Mouse (Mus musculus) stomach, embryonic 16.5 days (tissue): Measurements from ENCODE around the gene Actr6. TPM values are rescaled to one million over a fixed set of nuclear protein-coding genes. Genes with fewer than 3 reads are reported as not detected.

Experiments
- ATAC-seq: fragments of 200-750 bp; cut with Nextera tagmentation; 2 replicates; pipeline ENCODE4 v1.8.0; 2017; ENCODE audit warnings: moderate number of reproducible peaks, moderate TSS enrichment; ENCODE audit not compliant: insufficient read depth, low FRiP score
- H3K27ac ChIP-seq: fragments of 300-500 bp; sonication (generic); 2 replicates; pipeline ENCODE4 v1.5.1; 2014; ENCODE audit warnings: low read length
- H3K27me3 ChIP-seq: fragments of 300-500 bp; sonication (generic); 2 replicates; pipeline ENCODE4 v1.6.1; 2014; ENCODE audit warnings: low read length, control low read depth, mixed read lengths; ENCODE audit not compliant: control insufficient read depth, insufficient read depth
- H3K36me3 ChIP-seq: fragments of 300-500 bp; sonication (generic); 2 replicates; pipeline ENCODE4 v1.6.1; 2014; ENCODE audit warnings: low read length; ENCODE audit not compliant: control insufficient read depth, insufficient read depth
- H3K4me1 ChIP-seq: fragments of 300-500 bp; sonication (generic); 2 replicates; pipeline ENCODE4 v1.6.1; 2014; ENCODE audit warnings: low read length, control low read depth, mixed read lengths; ENCODE audit not compliant: control insufficient read depth, insufficient read depth
- H3K4me2 ChIP-seq: fragments of 300-500 bp; sonication (generic); 2 replicates; pipeline ENCODE4 v1.6.1; 2014; ENCODE audit warnings: low read depth, low read length, mixed read lengths
- H3K4me3 ChIP-seq: fragments of 300-500 bp; sonication (generic); replicated peaks from 2 replicates; pipeline ENCODE4 v1.5.1; 2014; ENCODE audit warnings: mild to moderate bottlenecking, low read length
- H3K9ac ChIP-seq: fragments of 300-500 bp; sonication (generic); 2 replicates; pipeline ENCODE4 v1.6.1; 2014; ENCODE audit warnings: low read length
- H3K9me3 ChIP-seq: fragments of 300-500 bp; sonication (generic); replicated peaks from 2 replicates; pipeline ENCODE4 v1.6.1; 2016; ENCODE audit warnings: low read length, control low read depth; ENCODE audit not compliant: control insufficient read depth
- WGBS: fragments of 180-500 bp; shearing (Covaris S2); extraction: QIAGEN DNeasy Blood & Tissue Kit; methylation state at CpG from one replicate; pipeline ENCODE4 v1.1.7; 2014; 5-methylcytosine and 5-hydroxymethylcytosine counted together
- polyA plus RNA-seq: library from polyadenylated mRNA; unstranded; fragments of >200 nt; fragmentation: Nextera tagmentation; extraction: Ambion mirVana; gene quantifications from 2 replicates; pipeline ENCODE4 v1.2.1, GENCODE M21; 2015

The Actr6 gene
- polyA plus RNA-seq, 1 experiment from 2014 or later = 30.3 TPM

DNA sequence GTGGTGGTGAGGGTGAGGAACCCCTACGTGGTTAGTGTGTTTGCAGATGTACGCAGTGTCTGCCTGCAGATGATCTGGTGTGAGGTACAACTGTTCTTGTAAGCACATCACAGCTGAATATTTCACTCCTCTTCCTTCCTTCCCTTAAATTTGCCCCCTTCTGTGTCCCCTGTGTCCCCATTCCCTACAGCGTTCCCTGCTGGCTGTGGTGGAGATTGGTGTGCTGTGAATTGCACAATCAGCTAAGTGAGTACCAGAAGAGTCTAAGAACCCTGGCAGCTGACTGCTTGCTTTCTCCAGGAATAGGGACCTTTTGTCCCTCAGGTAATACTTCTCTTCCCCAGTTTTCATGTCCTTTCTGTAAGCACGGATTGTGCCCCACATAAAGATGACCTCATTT, 23.1 kb upstream of the Actr6 start:
- WGBS = 77% methylated on average over 4 of the region's 4 CpGs
- Histone ChIP-seq H3K4me1 (no peaks in the 10 kb centered on the region), H3K36me3 (no peaks in the 10 kb centered on the region), H3K9me3 (no peaks in the 10 kb centered on the region), H3K4me3 (no peak overlapping the region), H3K4me2 (no peak overlapping the region), H3K27ac (no peak overlapping the region), H3K27me3 (no peaks in the 10 kb centered on the region), H3K9ac (no peak overlapping the region)
- ATAC-seq = no peak

DNA sequence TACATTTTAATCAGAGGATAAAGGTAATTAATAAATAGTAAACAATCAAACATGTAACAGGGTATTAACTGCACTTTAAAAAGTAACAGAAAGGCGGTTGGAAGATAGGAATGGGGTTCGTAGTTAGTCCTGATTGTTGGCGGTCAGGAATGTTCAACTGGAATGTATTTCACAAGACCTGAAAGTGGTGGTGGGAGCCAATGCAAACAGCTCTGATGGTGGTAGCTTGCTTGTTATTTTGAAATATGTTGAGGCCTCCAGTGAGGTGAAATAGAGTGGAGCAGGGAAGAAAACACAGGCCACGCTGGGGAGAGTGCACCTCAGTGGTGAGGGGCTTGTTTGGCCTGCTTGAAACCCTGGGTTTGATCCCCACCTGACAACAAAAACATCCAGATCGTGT, 19.0 kb upstream of the Actr6 start:
- Histone ChIP-seq H3K4me2 (no peak overlapping the region), H3K9ac (no peak overlapping the region), H3K27ac (no peak overlapping the region), H3K4me1 (peaks cover 8% of the 10 kb centered on the region; the same call in 1 of the 2 replicates), H3K36me3 (no peaks in the 10 kb centered on the region), H3K27me3 (no peaks in the 10 kb centered on the region), H3K9me3 (no peaks in the 10 kb centered on the region), H3K4me3 (no peak overlapping the region)
- WGBS = 74% methylated on average over 5 of the region's 5 CpGs
- no peak for ATAC-seq

DNA sequence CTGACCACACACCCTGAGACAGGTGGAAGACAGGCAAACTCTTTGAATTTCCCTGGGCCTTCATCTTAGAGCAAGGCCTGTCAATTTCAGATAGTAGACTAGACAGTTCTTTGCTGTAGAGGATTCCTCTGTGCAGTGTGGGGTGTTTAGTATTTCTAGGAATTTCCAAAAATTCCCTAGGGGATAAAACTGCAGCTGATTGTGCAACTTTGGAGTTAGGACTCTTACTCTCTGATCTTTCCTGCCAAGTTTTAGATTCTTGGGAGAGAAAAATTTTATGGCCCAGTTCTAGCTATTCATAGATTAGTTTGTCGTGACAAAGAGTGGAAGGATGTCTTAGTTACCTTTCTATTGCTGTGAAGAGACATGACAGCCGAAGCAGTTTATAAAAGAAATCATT, 16.5 kb upstream of the Actr6 start:
- Histone ChIP-seq H3K4me2 (no peak overlapping the region), H3K27me3 (no peaks in the 10 kb centered on the region), H3K9ac (no peak overlapping the region), H3K4me3 (no peak overlapping the region), H3K4me1 (peaks cover 8% of the 10 kb centered on the region; the same call in 1 of the 2 replicates), H3K9me3 (no peaks in the 10 kb centered on the region), H3K36me3 (no peaks in the 10 kb centered on the region), H3K27ac (no peak overlapping the region)
- no peak for ATAC-seq
- 85% methylated on average over 2 of the region's 2 CpGs for WGBS

DNA sequence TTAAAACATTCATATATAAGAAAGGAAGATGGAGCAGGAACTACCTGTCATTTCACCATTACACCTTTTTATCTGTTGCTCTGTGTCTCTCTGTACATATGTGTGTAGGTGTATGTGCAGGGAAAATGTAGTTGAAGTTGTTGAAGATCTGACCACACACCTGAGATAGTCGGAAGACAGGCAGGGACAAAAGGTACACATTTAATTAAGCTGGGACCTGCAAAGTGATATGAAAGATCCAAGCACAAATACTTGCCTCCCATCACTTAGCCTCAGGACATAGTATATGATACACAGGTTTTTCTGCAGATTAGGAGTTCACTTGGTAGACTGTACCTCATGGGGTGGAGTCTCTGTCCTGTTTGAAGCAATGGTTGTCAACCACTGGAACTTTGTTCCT, 15.8 kb upstream of the Actr6 start:
- Histone ChIP-seq H3K9ac (no peak overlapping the region), H3K36me3 (no peaks in the 10 kb centered on the region), H3K4me1 (peaks cover 8% of the 10 kb centered on the region; the same call in 1 of the 2 replicates), H3K9me3 (no peaks in the 10 kb centered on the region), H3K4me3 (no peak overlapping the region), H3K27me3 (no peaks in the 10 kb centered on the region), H3K27ac (no peak overlapping the region), H3K4me2 (no peak overlapping the region)
- no peak for ATAC-seq
- WGBS = 96% methylated on average over 1 of the region's 1 CpGs

DNA sequence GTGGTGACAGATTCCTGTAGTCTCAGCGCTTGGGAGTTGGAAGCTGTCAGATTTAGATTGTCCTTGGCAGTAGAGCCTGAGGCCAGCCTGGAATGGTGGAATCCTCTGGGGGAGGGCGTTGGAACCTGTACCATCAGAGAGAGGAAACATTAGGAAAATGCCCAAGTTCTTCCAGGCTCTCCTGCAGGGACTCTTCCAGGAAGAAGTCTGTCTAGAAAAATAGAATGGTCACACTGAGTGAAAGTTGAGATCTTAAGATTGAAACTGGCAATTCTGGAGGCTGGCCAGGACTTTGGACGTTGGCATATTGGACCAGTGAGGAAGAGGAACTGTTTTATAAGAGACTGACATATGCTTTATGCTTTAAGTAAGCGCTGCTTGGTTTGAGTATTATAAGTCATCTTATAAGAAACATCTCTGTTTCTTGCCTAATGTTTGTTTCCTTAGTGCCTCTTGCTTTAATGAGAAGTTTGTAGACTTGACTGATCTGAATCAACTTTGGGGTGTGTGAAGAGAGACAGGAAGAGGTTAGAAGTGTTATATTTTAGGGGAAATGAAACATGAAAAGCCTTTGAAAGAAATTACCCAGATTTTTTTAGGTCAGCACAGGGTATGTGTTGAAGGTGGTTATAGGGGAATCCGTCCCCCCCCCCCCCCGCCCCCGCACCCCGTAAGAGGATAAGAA, 15.3 kb upstream of the Actr6 start:
- WGBS = 79% methylated on average over 8 of the region's 8 CpGs

DNA sequence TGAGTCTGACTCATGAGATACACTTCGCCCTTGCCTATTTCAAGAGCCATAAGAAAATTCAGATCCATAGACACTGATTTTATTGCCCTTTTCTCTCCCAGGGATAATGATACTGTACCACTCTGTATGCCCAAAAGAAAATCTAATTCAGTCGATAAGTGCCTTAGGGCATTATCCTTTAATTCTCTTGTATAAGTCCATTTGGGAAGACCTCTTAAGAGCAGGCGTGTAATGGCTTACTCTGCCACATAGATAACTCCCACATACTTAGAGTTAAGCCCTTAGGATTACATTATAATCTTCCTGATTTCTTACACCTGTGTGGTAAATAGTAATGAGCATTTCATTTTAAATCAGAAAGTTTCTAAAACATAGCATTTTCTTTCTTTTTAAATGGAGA, 14.5 kb upstream of the Actr6 start:
- Histone ChIP-seq H3K9ac (no peak overlapping the region), H3K27me3 (no peaks in the 10 kb centered on the region), H3K4me3 (no peak overlapping the region), H3K9me3 (no peaks in the 10 kb centered on the region), H3K4me1 (peaks cover 8% of the 10 kb centered on the region; the same call in 1 of the 2 replicates), H3K4me2 (0 out of 2 replicates have a peak overlapping the region, but pooled peaks have one; percentile 27), H3K36me3 (no peaks in the 10 kb centered on the region), H3K27ac (no peak overlapping the region)
- no peak for ATAC-seq
- 77% methylated on average over 3 of the region's 3 CpGs for WGBS

More for the DNA sequence above, 15.3 kb upstream of the Actr6 start:
- no peaks in the 10 kb centered on the region for H3K9me3 ChIP-seq
- no peak for ATAC-seq
- H3K4me1 ChIP-seq = peaks cover 8% of the 10 kb centered on the region; the same call in 1 of the 2 replicates
- H3K4me2 ChIP-seq = no peak overlapping the region
- H3K27me3 ChIP-seq = no peaks in the 10 kb centered on the region
- no peaks in the 10 kb centered on the region for H3K36me3 ChIP-seq
- no peak overlapping the region for H3K9ac ChIP-seq
- H3K4me3 ChIP-seq = no peak overlapping the region
- no peak overlapping the region for H3K27ac ChIP-seq

DNA sequence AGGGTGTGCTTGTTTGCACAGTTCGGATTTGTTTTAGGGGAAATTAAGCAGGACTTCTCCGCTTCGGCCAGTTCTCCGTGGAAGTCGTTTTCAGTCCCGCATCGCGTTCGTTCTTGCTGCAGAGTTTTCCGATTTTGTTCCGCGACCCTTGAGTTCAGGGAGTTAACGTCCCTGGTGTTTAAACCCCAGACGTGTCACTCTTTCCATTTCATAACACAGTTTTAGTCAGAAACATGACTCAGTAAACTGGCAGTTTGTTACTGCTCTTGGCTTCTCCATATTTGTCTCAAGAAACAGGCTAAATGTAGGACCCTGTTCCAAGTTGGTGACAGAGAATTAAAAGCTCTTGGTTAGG, 13.5 kb upstream of the Actr6 start:
- Histone ChIP-seq H3K4me3 (peak overlapping the region; percentile 97), H3K36me3 (no peaks in the 10 kb centered on the region), H3K9me3 (no peaks in the 10 kb centered on the region), H3K4me1 (peaks cover 8% of the 10 kb centered on the region; the same call in 1 of the 2 replicates), H3K27ac (peak overlapping the region; percentile 92), H3K27me3 (no peaks in the 10 kb centered on the region), H3K4me2 (peak overlapping the region; percentile 66), H3K9ac (peak overlapping the region; percentile 93)
- no peak for ATAC-seq
- WGBS = under 1% methylated on average over 14 of the region's 14 CpGs

DNA sequence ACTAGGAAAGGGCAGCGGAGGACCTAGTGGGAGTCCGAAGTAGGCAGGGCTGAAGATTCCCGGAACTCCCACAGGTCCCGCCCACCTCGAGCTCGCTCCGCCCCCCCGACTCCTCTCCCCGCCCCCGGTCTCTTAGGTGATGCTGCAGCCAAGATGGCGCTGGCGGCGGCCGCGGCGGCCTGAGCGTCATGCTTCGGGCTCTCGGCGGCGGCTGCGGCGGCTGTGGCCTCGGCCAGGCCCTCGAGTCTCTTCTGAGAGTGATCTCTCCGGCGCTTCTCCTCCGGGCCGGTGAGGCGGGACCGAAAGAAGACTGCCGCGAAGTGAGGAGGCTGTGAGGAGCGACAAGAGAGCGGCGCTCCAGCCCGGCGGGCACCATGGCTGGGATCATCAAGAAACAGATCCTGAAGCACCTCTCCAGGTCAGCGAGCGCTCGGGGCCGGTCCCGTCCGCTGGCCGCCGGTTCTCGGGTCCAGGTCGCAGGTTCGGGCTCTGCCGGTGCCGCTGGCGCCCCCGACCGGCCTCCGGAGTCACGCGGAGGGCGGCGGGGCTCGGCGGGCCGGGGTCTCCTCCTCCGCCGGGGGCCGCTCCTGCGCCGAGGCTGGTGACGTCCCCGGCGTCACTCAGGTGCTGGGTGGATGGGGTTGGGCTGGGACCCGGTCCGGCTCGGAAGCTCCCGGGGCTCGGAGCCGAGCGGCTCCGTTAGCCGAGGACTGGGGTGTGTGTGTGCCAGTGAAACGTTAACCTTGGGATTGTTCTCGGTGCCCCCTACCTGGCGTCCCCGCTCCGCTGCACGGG, 13.0 kb upstream of the Actr6 start, which contains the start of gene Uhrf1bp1l:
Gene Uhrf1bp1l, plus strand, starts transcription at position 121 of the 795 bp plus-strand sequence.
- Histone ChIP-seq H3K36me3 (no peaks in the 10 kb centered on the region), H3K9me3 (no peaks in the 10 kb centered on the region), H3K27me3 (no peaks in the 10 kb centered on the region), H3K4me2 (peak within 1 kb of the TSS; percentile 66), H3K27ac (peak within 1 kb of the TSS; percentile 92), H3K4me1 (peaks cover 8% of the 10 kb centered on the region; the same call in 1 of the 2 replicates), H3K9ac (peak within 1 kb of the TSS; percentile 93), H3K4me3 (peak within 1 kb of the TSS; percentile 97)
- peak; percentile 94 for ATAC-seq
- under 1% methylated on average over 84 of the region's 85 CpGs for WGBS

DNA sequence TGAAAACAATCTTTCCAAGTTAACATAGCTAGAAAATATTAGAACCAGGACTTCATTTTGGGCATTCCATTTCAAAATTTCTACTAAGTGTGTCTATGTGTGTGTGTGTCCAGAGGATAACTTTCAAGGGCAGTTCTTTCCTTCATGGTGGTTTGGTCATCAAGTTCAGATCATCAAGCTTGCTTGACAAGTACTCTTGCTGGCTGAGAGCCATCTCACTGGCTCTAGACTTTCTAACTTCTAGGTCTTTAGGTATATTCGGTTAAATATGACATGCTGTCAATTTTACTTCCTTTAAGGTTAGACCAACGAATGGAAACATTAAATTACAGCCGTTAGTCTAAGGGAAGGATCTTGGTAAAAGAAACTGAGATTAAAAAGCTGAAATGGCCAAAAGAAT, 12.2 kb upstream of the Actr6 start:
- H3K4me2 ChIP-seq = peak overlapping the region; percentile 66
- H3K9me3 ChIP-seq = no peaks in the 10 kb centered on the region
- H3K9ac ChIP-seq = peak overlapping the region; percentile 93
- no peaks in the 10 kb centered on the region for H3K36me3 ChIP-seq
- peaks cover 8% of the 10 kb centered on the region; the same call in 1 of the 2 replicates for H3K4me1 ChIP-seq
- 19% methylated on average over 3 of the region's 3 CpGs for WGBS
- peak overlapping the region; percentile 97 for H3K4me3 ChIP-seq
- no peak overlapping the region for H3K27ac ChIP-seq
- ATAC-seq = no peak
- no peaks in the 10 kb centered on the region for H3K27me3 ChIP-seq
